Mouse (Mus musculus) embryonic facial prominence, embryonic 10.5 days (tissue): ENCODE measurements around the gene Arl6ip1. TPM values are rescaled to one million over a fixed set of nuclear protein-coding genes. Genes with fewer than 3 reads are reported as not detected.

Experiments
- DNase-seq: peaks from one replicate; pipeline ENCODE4 v3.0.0-alpha.2; 2017; ENCODE audit warnings: low spot score
- H3K27ac ChIP-seq: fragments of 300-500 bp; sonication (generic); replicated peaks from 2 replicates; pipeline ENCODE4 v1.5.1; 2016; ENCODE audit warnings: mild to moderate bottlenecking
- H3K27me3 ChIP-seq: fragments of 300-500 bp; sonication (generic); replicated peaks from 2 replicates; pipeline ENCODE4 v1.6.1; 2016; ENCODE audit warnings: low read depth, mild to moderate bottlenecking; ENCODE audit not compliant: poor library complexity, severe bottlenecking
- H3K36me3 ChIP-seq: fragments of 300-500 bp; sonication (generic); replicated peaks from 2 replicates; pipeline ENCODE4 v1.6.1; 2016; ENCODE audit warnings: mild to moderate bottlenecking, moderate library complexity
- H3K4me1 ChIP-seq: fragments of 300-500 bp; sonication (generic); 2 replicates; pipeline ENCODE4 v1.6.1; 2016
- H3K4me3 ChIP-seq: fragments of 300-500 bp; sonication (generic); 2 replicates; pipeline ENCODE4 v1.5.1; 2016; ENCODE audit warnings: mild to moderate bottlenecking, moderate library complexity
- H3K9me3 ChIP-seq: fragments of 300-500 bp; sonication (generic); 2 replicates; pipeline ENCODE4 v1.6.1; 2016; ENCODE audit warnings: mild to moderate bottlenecking
- WGBS: fragments of 180-500 bp; shearing (Covaris S2); methylation state at CpG from one replicate; pipeline ENCODE4 v1.1.7; 2016; 5-methylcytosine and 5-hydroxymethylcytosine counted together
- polyA plus RNA-seq: library from polyadenylated mRNA; unstranded; fragments of >200 nt; fragmentation: Nextera tagmentation; extraction: Ambion mirVana; gene quantifications from 2 replicates; pipeline ENCODE4 v1.2.1, GENCODE M21; 2016

The Arl6ip1 gene
- polyA plus RNA-seq, 1 experiment from 2014 or later, result 453 TPM

GRCm38 (mm10) chr7:118126219-118126875 lies 3.1 kb downstream of the Arl6ip1 start:
- no peaks in the 10 kb centered on the region for H3K27me3 ChIP-seq
- H3K36me3 ChIP-seq, result peaks cover 53% of the 10 kb centered on the region
- 78% methylated on average over 11 of the region's 11 CpGs for WGBS
- peak overlapping the region; percentile 74; the same call in 1 of the 2 replicates for H3K4me3 ChIP-seq
- no peaks in the 10 kb centered on the region for H3K9me3 ChIP-seq
- peaks cover 34% of the 10 kb centered on the region for H3K4me1 ChIP-seq
- H3K27ac ChIP-seq, result no peak overlapping the region
- DNase-seq, result no peak

GRCm38 (mm10) chr7:118125736-118126135 lies 3.7 kb downstream of the Arl6ip1 start:
- Histone ChIP-seq H3K9me3 (no peaks in the 10 kb centered on the region), H3K27me3 (no peaks in the 10 kb centered on the region), H3K4me1 (peaks cover 34% of the 10 kb centered on the region), H3K36me3 (peaks cover 59% of the 10 kb centered on the region), H3K27ac (no peak overlapping the region), H3K4me3 (no peak overlapping the region)
- no peak for DNase-seq

- Histone ChIP-seq H3K4me3 (no peak overlapping the region), H3K27me3 (no peaks in the 10 kb centered on the region), H3K27ac (no peak overlapping the region), H3K4me1 (peaks cover 23% of the 10 kb centered on the region), H3K9me3 (no peaks in the 10 kb centered on the region), H3K36me3 (peaks cover 79% of the 10 kb centered on the region)
- no peak for DNase-seq
- WGBS, result 94% methylated on average over 4 of the region's 4 CpGs
Observed at GRCm38 (mm10) chr7:118123512-118124411, 5.7 kb downstream of the Arl6ip1 start.

- Histone ChIP-seq H3K4me1 (peaks cover 15% of the 10 kb centered on the region), H3K27ac (no peak overlapping the region), H3K9me3 (no peaks in the 10 kb centered on the region), H3K4me3 (no peak overlapping the region), H3K36me3 (peaks cover 88% of the 10 kb centered on the region), H3K27me3 (no peaks in the 10 kb centered on the region)
- DNase-seq, result no peak
- WGBS, result 93% methylated on average over 7 of the region's 7 CpGs
Observed at GRCm38 (mm10) chr7:118122235-118122634, 7.2 kb downstream of the Arl6ip1 start.

GRCm38 (mm10) chr7:118120654-118121053 lies 8.8 kb downstream of the Arl6ip1 start:
- Histone ChIP-seq H3K27ac (no peak overlapping the region), H3K9me3 (no peaks in the 10 kb centered on the region), H3K4me1 (peaks cover 10% of the 10 kb centered on the region), H3K4me3 (no peak overlapping the region), H3K36me3 (peaks cover 73% of the 10 kb centered on the region), H3K27me3 (no peaks in the 10 kb centered on the region)
- 75% methylated on average over 1 of the region's 1 CpGs for WGBS
- DNase-seq, result no peak

GRCm38 (mm10) chr7:118119946-118120345 lies 9.5 kb downstream of the Arl6ip1 start:
- no peak overlapping the region for H3K27ac ChIP-seq
- WGBS, result 92% methylated on average over 5 of the region's 5 CpGs
- H3K36me3 ChIP-seq, result peaks cover 74% of the 10 kb centered on the region
- no peak for DNase-seq
- H3K27me3 ChIP-seq, result no peaks in the 10 kb centered on the region
- H3K4me1 ChIP-seq, result peaks cover 10% of the 10 kb centered on the region
- H3K4me3 ChIP-seq, result no peak overlapping the region
- H3K9me3 ChIP-seq, result no peaks in the 10 kb centered on the region

GRCm38 (mm10) chr7:118119142-118119541 lies 10.3 kb downstream of the Arl6ip1 start:
- no peak overlapping the region for H3K4me3 ChIP-seq
- no peaks in the 10 kb centered on the region for H3K9me3 ChIP-seq
- 69% methylated on average over 2 of the region's 2 CpGs for WGBS
- no peaks in the 10 kb centered on the region for H3K27me3 ChIP-seq
- peaks cover 18% of the 10 kb centered on the region for H3K4me1 ChIP-seq
- H3K36me3 ChIP-seq, result peaks cover 76% of the 10 kb centered on the region
- H3K27ac ChIP-seq, result no peak overlapping the region
- DNase-seq, result no peak

- Histone ChIP-seq H3K4me1 (peaks cover 25% of the 10 kb centered on the region), H3K4me3 (no peak overlapping the region), H3K27me3 (no peaks in the 10 kb centered on the region), H3K27ac (no peak overlapping the region), H3K36me3 (peaks cover 76% of the 10 kb centered on the region), H3K9me3 (no peaks in the 10 kb centered on the region)
- DNase-seq, result no peak
- 87% methylated on average over 3 of the region's 3 CpGs for WGBS
Observed at GRCm38 (mm10) chr7:118118426-118118825, 11.0 kb downstream of the Arl6ip1 start.

- DNase-seq, result no peak
- 52% methylated on average over 4 of the region's 4 CpGs for WGBS
- Histone ChIP-seq H3K9me3 (no peaks in the 10 kb centered on the region), H3K4me3 (no peak overlapping the region), H3K27ac (peak overlapping the region; percentile 99), H3K36me3 (peaks cover 76% of the 10 kb centered on the region), H3K4me1 (peaks cover 32% of the 10 kb centered on the region), H3K27me3 (no peaks in the 10 kb centered on the region)
Observed at GRCm38 (mm10) chr7:118117539-118118210, 11.8 kb downstream of the Arl6ip1 start.

GRCm38 (mm10) chr7:118116787-118117538 lies 12.5 kb downstream of the Arl6ip1 start:
- Histone ChIP-seq H3K4me3 (peak overlapping the region; percentile 99), H3K27ac (peak overlapping the region; percentile 99)
- DNase-seq, result no peak

GRCm38 (mm10) chr7:118115877-118116568 lies 13.4 kb downstream of the Arl6ip1 start, which contains the start of gene Rps15a:
Rps15a (minus strand) TSS chr7:118116188.
- Histone ChIP-seq H3K27ac (peak within 1 kb of the TSS; percentile 99), H3K27me3 (no peaks in the 10 kb centered on the region), H3K36me3 (peaks cover 76% of the 10 kb centered on the region), H3K9me3 (no peaks in the 10 kb centered on the region), H3K4me3 (peak within 1 kb of the TSS; percentile 99), H3K4me1 (peaks cover 49% of the 10 kb centered on the region)
- DNase-seq, result peak; percentile 92
- WGBS, result under 1% methylated on average over 40 of the region's 40 CpGs

More at GRCm38 (mm10) chr7:118116787-118117538, 12.5 kb downstream of the Arl6ip1 start:
- Histone ChIP-seq H3K36me3 (peaks cover 76% of the 10 kb centered on the region), H3K4me1 (peaks cover 40% of the 10 kb centered on the region), H3K27me3 (no peaks in the 10 kb centered on the region), H3K9me3 (no peaks in the 10 kb centered on the region)
- WGBS, result 19% methylated on average over 8 of the region's 8 CpGs
